Mouse (Mus musculus) ES-E14 (cell line): ENCODE measurements around the gene Cd300a.

Experiments
- CHD2 ChIP-seq: IDR thresholded peaks from 2 replicates; pipeline ENCODE4 v1.6.1; 2014; ENCODE audit warnings: mild to moderate bottlenecking, low read depth, low read length, inconsistent platforms
- MAFK ChIP-seq: IDR thresholded peaks from 2 replicates; pipeline ENCODE4 v1.6.1; 2014; ENCODE audit warnings: mild to moderate bottlenecking, low read depth, low read length, inconsistent platforms; ENCODE audit not compliant: insufficient read depth
- ZC3H11A ChIP-seq: IDR thresholded peaks from 2 replicates; pipeline ENCODE4 v1.6.1; 2012; ENCODE audit warnings: low read depth, mild to moderate bottlenecking, inconsistent platforms, low read length, borderline replicate concordance
- ZNF384 ChIP-seq: IDR thresholded peaks from 2 replicates; pipeline ENCODE4 v1.6.1; 2012; ENCODE audit warnings: low read depth, low read length, inconsistent platforms

- TF ChIP-seq ZNF384 = no peak
- no peak for TF ChIP-seq CHD2
- no peak; the same call in 1 of the 2 replicates for TF ChIP-seq ZC3H11A
- no peak for TF ChIP-seq MAFK
Measured at GRCm38 (mm10) chr11:114923961-114924360, 34.1 kb downstream of the Cd300a start.
